Mouse (Mus musculus) retina, adult 2 months (tissue): Measurements from ENCODE around the gene Vti1a.

ENCODE experiments used
- DNase-seq: peaks from one replicate; pipeline ENCODE4 v3.0.0-alpha.2; 2012; ENCODE audit warnings: low read depth, low spot score

The Vti1a gene

DNA sequence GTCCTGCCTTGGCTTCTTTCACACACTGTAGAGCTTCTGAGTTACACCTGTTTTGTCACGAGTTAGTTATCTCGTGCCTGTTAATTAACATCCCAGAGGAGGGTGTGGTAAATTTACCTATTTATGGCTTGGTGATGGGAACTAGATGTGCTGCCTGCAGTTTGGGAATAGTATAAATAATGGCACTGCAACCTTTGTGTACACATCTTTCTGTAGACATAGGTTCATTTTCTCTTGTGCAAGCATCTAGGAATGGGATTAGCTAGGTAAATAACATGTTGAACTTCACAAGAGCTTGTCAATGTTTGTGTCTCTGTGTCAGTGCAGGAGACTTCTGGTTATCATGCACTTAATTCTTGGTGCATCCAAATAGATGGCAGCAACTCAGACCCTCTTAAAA, 204.1 kb downstream of the Vti1a start:
- DNase-seq: no peak

DNA sequence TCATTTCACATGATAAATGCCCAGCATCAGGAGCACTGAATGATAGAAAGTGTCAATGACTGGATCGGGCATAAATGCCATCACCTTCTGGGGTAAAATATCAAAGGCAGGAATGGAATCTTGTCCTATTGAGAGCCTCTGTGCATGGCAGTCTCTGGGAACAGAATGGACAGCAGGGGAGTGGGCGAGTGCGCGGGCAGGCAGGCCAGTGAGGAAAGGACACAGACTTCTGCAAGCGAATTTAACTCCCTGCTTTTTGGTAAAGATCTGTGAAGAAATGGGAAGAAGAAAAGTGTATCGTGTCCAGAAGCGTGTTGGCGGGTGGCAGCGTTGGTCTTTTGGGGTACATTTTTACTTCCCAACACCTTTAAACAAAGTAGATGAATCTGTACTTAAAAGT, 207.2 kb downstream of the Vti1a start:
- DNase-seq: no peak

GRCm38 (mm10) chr19:55524385-55524784, 208.3 kb downstream of the Vti1a start:
- no peak for DNase-seq

DNA sequence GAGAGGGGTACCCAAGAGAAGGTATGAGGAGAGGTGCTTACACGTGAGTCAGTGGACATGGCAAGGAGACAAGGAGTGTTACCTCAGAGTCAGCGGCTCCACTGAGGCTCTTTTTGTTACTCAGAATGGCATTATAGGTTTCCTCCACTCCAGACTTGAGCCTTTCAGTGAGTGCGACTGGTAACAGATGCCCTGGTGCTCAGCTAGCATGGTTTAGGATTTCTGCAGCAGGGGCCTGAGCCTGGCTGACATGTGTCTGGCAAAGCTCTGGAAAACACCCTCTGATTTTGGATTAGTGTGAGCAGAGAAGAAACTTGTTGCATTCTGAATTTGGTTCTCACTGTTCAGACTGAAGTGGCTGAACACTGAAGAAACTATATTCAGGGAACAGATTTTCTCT, 209.0 kb downstream of the Vti1a start:
- no peak for DNase-seq

GRCm38 (mm10) chr19:55526717-55527235, 210.7 kb downstream of the Vti1a start:
- no peak for DNase-seq

GRCm38 (mm10) chr19:55530041-55530440, 213.9 kb downstream of the Vti1a start:
- DNase-seq: no peak

GRCm38 (mm10) chr19:55532681-55533080, 216.6 kb downstream of the Vti1a start:
- no peak for DNase-seq

GRCm38 (mm10) chr19:55536273-55536937, 220.3 kb downstream of the Vti1a start:
- no peak for DNase-seq

DNA sequence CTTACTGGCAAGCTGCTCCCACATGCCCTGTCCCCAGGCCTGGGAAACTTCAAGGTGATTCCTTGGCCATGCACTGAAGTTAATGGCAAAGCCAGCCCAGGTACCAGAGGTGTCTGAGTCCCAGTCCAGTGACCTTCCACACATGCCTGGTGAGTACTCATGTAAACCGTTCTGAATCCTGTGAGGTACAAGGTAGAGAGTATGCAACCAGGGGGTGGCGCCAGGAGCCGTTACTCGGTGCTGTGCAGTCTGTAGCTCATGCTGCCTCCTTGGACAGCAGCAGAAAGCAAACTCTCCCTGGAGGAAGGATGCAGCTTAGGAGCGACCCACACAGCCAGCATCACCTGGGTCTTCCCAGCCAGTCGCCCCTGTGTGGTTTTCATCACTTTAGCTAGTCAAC, 221.6 kb downstream of the Vti1a start:
- DNase-seq: no peak

DNA sequence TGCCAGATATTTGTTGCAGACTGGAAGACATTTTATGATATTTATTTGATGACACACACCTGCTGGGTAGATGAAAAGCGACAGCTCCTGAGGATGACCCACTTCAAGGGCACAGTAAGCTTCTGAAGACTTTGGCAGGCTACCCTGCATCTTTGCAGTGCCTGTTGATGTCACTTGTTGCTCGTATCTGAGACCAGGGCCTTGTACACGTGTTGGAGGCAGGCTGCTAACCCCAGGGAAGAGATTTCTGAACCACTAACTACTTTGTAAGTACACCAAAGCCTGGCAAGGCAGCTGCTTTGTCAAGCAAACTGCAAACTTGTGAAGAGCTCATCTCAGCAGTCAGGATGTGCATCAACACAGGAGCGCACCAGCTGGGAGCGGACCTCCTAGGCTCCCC, 225.5 kb downstream of the Vti1a start:
- no peak for DNase-seq

DNA sequence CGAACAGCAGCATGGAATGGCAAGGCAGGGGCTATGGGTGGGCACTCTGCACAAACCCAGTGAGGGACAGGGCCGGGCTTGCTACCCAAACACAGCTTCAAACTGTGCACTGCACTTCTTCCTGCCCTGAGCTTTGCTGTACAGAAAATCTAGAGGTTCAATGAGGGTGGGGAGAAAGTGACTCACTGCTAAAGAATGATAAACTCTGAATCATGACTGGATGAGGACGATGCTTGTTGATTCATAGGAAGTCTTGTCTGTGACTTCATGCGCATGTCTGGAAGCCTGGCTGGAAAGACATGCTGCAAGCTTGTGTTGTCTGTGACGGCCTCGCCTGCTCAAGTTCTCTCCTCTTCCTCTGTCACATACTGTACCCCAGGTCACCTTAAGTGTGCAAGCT, 226.4 kb downstream of the Vti1a start:
- DNase-seq: no peak

DNA sequence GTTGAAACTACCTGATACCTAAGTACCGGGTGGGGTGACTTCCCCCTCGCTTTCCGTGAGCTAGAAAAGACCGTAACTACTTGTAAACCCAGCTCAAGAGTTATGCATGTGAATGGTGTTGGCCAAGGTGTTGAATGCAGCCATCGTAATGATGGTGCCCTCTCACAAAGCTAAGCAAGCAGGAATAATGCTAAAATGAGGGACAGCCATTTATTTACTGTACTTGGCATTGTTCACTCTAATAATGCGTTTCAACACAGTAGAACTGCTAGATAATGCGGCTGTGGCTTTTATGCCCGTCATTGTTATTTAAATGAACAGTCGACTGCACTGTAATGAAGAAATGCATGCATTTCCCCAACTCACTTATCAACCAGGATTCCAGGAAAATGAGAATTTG, 227.1 kb downstream of the Vti1a start:
- DNase-seq: no peak

GRCm38 (mm10) chr19:55544498-55544897, 228.4 kb downstream of the Vti1a start:
- DNase-seq: no peak

- DNase-seq: peak; percentile 48
Measured at GRCm38 (mm10) chr19:55545529-55545928, 229.4 kb downstream of the Vti1a start.

GRCm38 (mm10) chr19:55546009-55546528, 230.0 kb downstream of the Vti1a start:
- DNase-seq: no peak

DNA sequence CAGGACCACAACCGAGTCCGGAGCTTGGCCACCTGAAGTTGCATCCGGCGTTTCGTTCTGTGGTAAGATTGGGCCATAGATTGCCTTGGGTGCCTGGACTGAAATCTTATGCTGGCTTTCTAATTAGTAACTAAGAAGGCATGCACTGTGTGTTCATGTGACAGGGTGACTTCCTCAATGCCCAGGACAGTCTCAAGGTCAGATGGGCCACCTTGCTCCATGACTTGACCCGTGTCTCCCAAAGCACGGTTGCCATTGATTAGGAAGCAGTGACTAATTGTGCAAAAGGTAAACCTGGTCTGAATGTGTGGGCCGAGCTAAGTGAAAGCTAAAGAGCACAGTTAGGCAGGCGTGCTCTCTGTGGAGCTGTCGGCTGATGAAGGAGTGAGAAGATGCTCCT, 232.1 kb downstream of the Vti1a start:
- no peak for DNase-seq

DNA sequence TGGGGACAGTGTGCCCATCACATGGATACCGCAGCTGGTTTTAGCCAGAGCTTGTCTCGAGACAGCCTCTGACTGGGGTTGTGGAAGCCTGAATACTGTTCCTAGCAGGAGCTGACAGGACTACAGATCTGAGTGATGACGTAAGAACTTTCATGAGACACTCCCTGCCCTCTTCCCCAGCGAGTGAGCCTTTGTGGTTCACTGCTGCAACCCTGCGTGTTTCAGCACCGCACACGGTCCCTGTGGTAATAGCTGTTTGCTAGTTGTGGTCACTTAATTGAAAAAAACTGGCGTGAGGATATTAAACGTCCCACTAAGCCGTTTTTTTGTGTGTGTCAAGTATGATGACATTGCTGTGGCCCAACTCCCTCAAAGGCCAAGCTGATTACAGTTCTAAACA, 232.6 kb downstream of the Vti1a start:
- no peak for DNase-seq

GRCm38 (mm10) chr19:55550176-55550575, 234.1 kb downstream of the Vti1a start:
- DNase-seq: no peak

DNA sequence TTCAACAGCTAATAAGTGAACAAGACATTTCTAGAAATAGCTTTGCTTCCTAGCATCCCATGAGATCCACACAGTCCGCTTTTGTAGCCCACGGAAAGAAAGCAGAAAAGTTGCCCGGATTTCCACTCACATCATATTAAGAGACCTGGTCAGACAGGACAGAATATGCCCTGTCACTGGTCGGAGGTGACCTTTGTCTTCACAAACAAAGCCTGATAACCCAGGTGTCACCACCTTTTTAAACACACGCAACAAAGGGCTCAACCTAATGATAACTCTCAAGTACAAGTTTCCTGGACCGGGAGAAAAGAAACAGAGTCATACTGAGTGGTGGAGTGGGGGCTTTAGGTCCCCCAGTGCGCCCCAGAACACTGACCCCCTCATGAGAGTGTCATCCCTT, 236.2 kb downstream of the Vti1a start:
- no peak for DNase-seq

- DNase-seq: no peak
Measured at GRCm38 (mm10) chr19:55552861-55553260, 236.8 kb downstream of the Vti1a start.

DNA sequence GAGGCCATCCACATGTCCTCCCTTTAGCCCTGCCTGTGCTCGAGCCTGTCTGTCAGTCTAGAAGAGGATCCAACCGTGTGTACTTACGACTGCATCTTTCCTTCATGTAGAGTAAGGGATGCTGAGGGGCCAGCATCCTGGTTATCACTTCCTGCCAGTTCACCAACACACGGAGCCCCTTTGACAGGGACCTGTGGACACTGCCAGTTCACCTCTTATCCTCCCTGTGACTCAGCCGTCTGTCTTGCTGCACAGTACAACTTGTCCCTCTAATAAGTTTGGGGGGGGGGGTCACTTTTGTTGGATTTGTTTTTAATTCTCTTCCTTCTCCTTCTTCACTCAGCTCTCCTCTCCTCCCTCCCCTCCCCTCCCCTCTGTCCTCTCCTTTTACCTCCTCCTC, 238.2 kb downstream of the Vti1a start:
- DNase-seq: no peak

- DNase-seq: no peak
Measured at GRCm38 (mm10) chr19:55554703-55555102, 238.6 kb downstream of the Vti1a start.

DNA sequence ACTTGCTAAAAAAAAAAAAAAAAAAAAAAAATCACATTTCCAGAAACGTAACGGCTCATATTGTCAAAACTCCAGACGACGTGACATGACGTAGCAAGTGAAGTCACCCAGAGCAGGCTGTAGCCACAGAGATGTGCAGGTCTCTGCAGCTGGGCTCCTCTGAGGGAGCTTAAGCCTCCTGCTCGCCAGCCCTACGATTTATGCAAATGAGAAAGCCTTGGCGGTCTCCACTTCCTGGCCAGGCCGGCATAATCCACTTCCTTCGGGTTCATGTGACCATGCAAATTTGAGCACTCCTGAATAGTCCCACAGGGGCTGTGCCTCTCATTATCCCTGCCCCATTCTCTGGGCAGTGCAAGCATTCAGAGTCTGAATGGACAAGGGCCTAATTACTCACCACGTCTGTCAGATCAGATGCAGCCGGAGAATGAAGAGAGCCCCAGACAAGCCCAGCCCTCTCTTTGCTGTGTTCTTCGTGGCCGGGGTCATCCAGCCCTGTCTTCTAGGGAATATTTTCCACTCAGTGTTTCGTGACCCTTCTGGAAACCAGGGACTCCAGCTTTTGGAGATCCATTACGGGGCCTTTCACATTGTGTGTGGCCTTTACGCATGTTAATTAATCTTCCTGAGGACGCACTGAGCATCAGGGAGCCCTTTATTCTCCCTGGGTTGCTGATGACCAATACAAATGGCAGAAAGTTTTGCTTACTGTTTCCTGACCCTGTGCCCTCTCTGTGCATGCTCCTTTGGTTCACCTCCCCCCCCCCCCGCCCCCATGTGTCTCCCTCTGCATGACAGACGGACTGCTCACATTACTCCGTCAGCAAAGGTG, 240.3 kb downstream of the Vti1a start:
- DNase-seq: peak; percentile 28
